Mouse (Mus musculus) brain, embryonic 14.5 days (tissue): ENCODE data around the gene 0610010K14Rik.

Experiments used
- CTCF ChIP-seq: fragments of 200-500 bp; IDR thresholded peaks from 2 replicates; pipeline ENCODE4 v1.5.1; 2012; ENCODE audit warnings: inconsistent platforms, mild to moderate bottlenecking, moderate library complexity, borderline replicate concordance; ENCODE audit not compliant: insufficient read depth, insufficient read length; ENCODE audit errors: extremely low read depth
- POLR2A ChIP-seq: fragments of 200-500 bp; IDR thresholded peaks from 2 replicates; pipeline ENCODE4 v1.6.1; 2012; ENCODE audit warnings: mild to moderate bottlenecking, inconsistent platforms, borderline replicate concordance; ENCODE audit not compliant: poor library complexity, insufficient read depth, insufficient read length, severe bottlenecking; ENCODE audit errors: extremely low read depth

GRCm38 (mm10) chr11:70200036-70200608 lies 37.6 kb downstream of the 0610010K14Rik start:
- no peak for TF ChIP-seq CTCF
- no peak for TF ChIP-seq POLR2A
